Mouse (Mus musculus) MEL (cell line): ENCODE measurements at regions not wholly inside any gene's neighbourhood (a gene's known extent, or its start where the extent isn't known, plus 50 kb on each side); places are given as distances from the start of the nearest gene placed in this dataset.

Experiments used
- DNase-seq: peaks from one replicate; pipeline ENCODE4 v3.0.0; 2011; ENCODE audit warnings: low read depth, low spot score
- H3K27ac ChIP-seq: 2 replicates; pipeline ENCODE4 v1.5.1; 2012; ENCODE audit warnings: low read depth, mild to moderate bottlenecking, control low read depth, low read length, moderate library complexity; ENCODE audit not compliant: control insufficient read depth
- H3K27me3 ChIP-seq, 2 experiments: fragments of 150-350 bp in 1 of 2; sonication (generic) in 1 of 2; 2 replicates each; pipeline ENCODE4 v1.6.1; 2012; ENCODE audit warnings: low read length in 2 of 2, mild to moderate bottlenecking in 2 of 2, improper control_type of control experiment in 1 of 2, moderate library complexity in 1 of 2; ENCODE audit not compliant: insufficient read depth in 2 of 2, control insufficient read depth in 1 of 2
- H3K36me3 ChIP-seq, 2 experiments: 2 replicates each; pipeline ENCODE4 v1.6.1; 2012 to 2014; ENCODE audit warnings: low read length in 2 of 2, improper control_type of control experiment in 1 of 2, inconsistent platforms in 1 of 2, mild to moderate bottlenecking in 1 of 2; ENCODE audit not compliant: insufficient read depth in 2 of 2, control insufficient read depth in 1 of 2
- H3K4me1 ChIP-seq, 2 experiments: fragments of 150-350 bp in 1 of 2; sonication (generic) in 1 of 2; 2 replicates each; pipeline ENCODE4 v1.6.1; 2012; ENCODE audit warnings: low read length in 2 of 2, improper control_type of control experiment in 1 of 2, mild to moderate bottlenecking in 1 of 2; ENCODE audit not compliant: insufficient read depth in 2 of 2, control insufficient read depth in 1 of 2
- H3K4me3 ChIP-seq, 2 experiments: fragments of 150-350 bp in 1 of 2; sonication (generic) in 1 of 2; 2 replicates each; pipeline ENCODE4 v1.5.1; 2012; ENCODE audit warnings: low read depth in 2 of 2, low read length in 2 of 2, mild to moderate bottlenecking in 2 of 2, moderate library complexity in 2 of 2, control low read depth in 1 of 2, improper control_type of control experiment in 1 of 2; ENCODE audit not compliant: control insufficient read depth in 1 of 2, insufficient read depth in 1 of 2
- H3K79me2 ChIP-seq: 2 replicates; pipeline ENCODE4 v1.6.1; 2012; ENCODE audit warnings: mild to moderate bottlenecking, low read length, moderate library complexity; ENCODE audit not compliant: control insufficient read depth, poor library complexity, insufficient read depth
- H3K9ac ChIP-seq: 2 replicates; pipeline ENCODE4 v1.6.1; 2012; ENCODE audit warnings: low read depth, mild to moderate bottlenecking, control low read depth, low read length, moderate library complexity; ENCODE audit not compliant: control insufficient read depth, poor library complexity, severe bottlenecking
- H3K9me3 ChIP-seq: fragments of 150-350 bp; sonication (generic); replicated peaks from 2 replicates; pipeline ENCODE4 v1.6.1; 2012; ENCODE audit warnings: mild to moderate bottlenecking, low read length, improper control_type of control experiment, moderate library complexity; ENCODE audit not compliant: insufficient read depth
- CHD1 ChIP-seq: IDR thresholded peaks from 2 replicates; pipeline ENCODE4 v1.6.1; 2012; ENCODE audit warnings: low read depth, mild to moderate bottlenecking, inconsistent platforms, low read length, improper control_type of control experiment
- ELF1 ChIP-seq: IDR thresholded peaks from 2 replicates; pipeline ENCODE4 v1.6.1; 2014; ENCODE audit warnings: low read depth, mild to moderate bottlenecking, inconsistent platforms, low read length, improper control_type of control experiment, moderate library complexity
- EP300 ChIP-seq, 2 experiments: IDR thresholded peaks; 2 replicates each; pipeline ENCODE4 v1.6.1; 2011; ENCODE audit warnings: improper control_type of control experiment in 2 of 2, low read length in 2 of 2, low read depth in 1 of 2, mild to moderate bottlenecking in 1 of 2
- MEF2A ChIP-seq: IDR thresholded peaks from 2 replicates; pipeline ENCODE4 v1.6.1; 2014; ENCODE audit warnings: low read depth, mild to moderate bottlenecking, inconsistent platforms, low read length, improper control_type of control experiment; ENCODE audit not compliant: poor library complexity, insufficient replicate concordance, severe bottlenecking; ENCODE audit errors: extremely low read depth
- POLR2A ChIP-seq, 2 experiments: IDR thresholded peaks; 2 replicates each; pipeline ENCODE4 v1.6.1; 2011 to 2012; ENCODE audit warnings: low read length in 2 of 2, mild to moderate bottlenecking in 2 of 2, control low read depth in 1 of 2, improper control_type of control experiment in 1 of 2, low read depth in 1 of 2, moderate library complexity in 1 of 2; ENCODE audit not compliant: control insufficient read depth in 1 of 2, insufficient read depth in 1 of 2, poor library complexity in 1 of 2
- POLR2AphosphoS2 ChIP-seq: IDR thresholded peaks from 2 replicates; pipeline ENCODE4 v1.6.1; 2011; ENCODE audit warnings: low read length, improper control_type of control experiment
- POLR2AphosphoS5 ChIP-seq: IDR thresholded peaks from 2 replicates; pipeline ENCODE4 v1.6.1; 2012; ENCODE audit warnings: low read depth, borderline replicate concordance, mild to moderate bottlenecking, inconsistent platforms, low read length, moderate library complexity, mixed read lengths
- RCOR1 ChIP-seq: IDR thresholded peaks from 2 replicates; pipeline ENCODE4 v1.6.1; 2012; ENCODE audit warnings: low read depth, mild to moderate bottlenecking, inconsistent platforms, low read length, improper control_type of control experiment
- SIN3A ChIP-seq: IDR thresholded peaks from 2 replicates; pipeline ENCODE4 v1.6.1; 2012; ENCODE audit warnings: low read length, improper control_type of control experiment, inconsistent platforms
- TBP ChIP-seq: IDR thresholded peaks from 2 replicates; pipeline ENCODE4 v1.8.0; 2011; ENCODE audit warnings: low read depth, low read length, improper control_type of control experiment
- UBTF ChIP-seq: IDR thresholded peaks from 2 replicates; pipeline ENCODE4 v1.6.1; 2012; ENCODE audit warnings: low read depth, mild to moderate bottlenecking, inconsistent platforms, low read length, improper control_type of control experiment, moderate library complexity, borderline replicate concordance; ENCODE audit not compliant: insufficient read depth
- ZMIZ1 ChIP-seq: IDR thresholded peaks from 2 replicates; pipeline ENCODE4 v1.6.1; 2012; ENCODE audit warnings: low read depth, mild to moderate bottlenecking, inconsistent platforms, low read length, improper control_type of control experiment, moderate library complexity
- ZNF384 ChIP-seq: IDR thresholded peaks from 2 replicates; pipeline ENCODE4 v1.6.1; 2012; ENCODE audit warnings: low read depth, mild to moderate bottlenecking, inconsistent platforms, low read length, improper control_type of control experiment

GRCm38 (mm10) chr7:73620341-73620740 lies 78.7 kb upstream of the Chd2 start:
- Histone ChIP-seq H3K36me3 (peaks cover 0 to 12% of the 10 kb centered on the region in 2 experiments; a peak in 2 of 4 replicates), H3K4me3 (no peak overlapping the region), H3K9me3 (no peaks in the 10 kb centered on the region), H3K4me1 (peaks cover 2 to 9% of the 10 kb centered on the region in 2 experiments), H3K9ac (no peak overlapping the region), H3K27me3 (no peaks in the 10 kb centered on the region), H3K27ac (0 out of 2 replicates have a peak overlapping the region, but pooled peaks have one; percentile 2), H3K79me2 (peaks cover 12% of the 10 kb centered on the region; the same call in 1 of the 2 replicates)
- TF ChIP-seq ZNF384 (peak; percentile 46; the same call in 1 of the 2 replicates), ELF1 (no peak)
- DNase-seq = no peak

DNA sequence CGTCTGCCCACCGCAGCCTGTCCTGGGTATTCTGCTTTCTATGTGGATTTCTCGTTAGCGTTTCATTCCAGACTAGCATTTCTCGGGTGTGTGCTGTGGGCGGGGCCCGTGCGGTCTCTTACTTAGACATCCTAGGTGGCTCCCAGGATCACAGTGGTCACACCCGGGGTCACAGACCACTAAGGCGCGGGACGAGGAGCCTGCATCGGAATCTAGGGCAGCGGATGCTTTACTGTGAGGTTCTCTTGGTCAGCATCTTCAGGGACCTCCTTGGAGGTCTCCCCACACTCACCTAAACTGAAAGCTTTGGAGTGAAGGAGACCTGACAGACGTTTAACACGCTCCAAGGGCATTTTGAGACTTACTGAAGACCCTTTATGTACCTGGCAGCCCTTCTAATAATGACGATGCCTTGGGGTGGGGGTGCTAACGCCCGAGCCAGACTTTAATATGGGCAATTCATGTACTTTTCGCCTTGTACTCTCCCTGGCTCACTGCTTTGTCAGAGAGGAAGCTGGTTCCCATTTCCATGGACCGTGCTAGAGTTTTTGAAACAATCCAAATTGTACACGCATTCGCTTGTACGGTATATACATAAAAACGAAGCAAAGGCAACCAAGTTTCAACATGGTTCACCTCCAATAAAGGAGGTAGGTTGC lies 77.3 kb upstream of the Chd2 start:
- Histone ChIP-seq H3K27ac (peak overlapping the region; percentile 97), H3K36me3 (peaks cover 0 to 20% of the 10 kb centered on the region in 2 experiments; a peak in 2 of 4 replicates), H3K4me3 (peak overlapping the region; percentile 73 to 85), H3K9me3 (no peaks in the 10 kb centered on the region), H3K79me2 (peaks cover 12% of the 10 kb centered on the region; the same call in 1 of the 2 replicates), H3K4me1 (peaks cover 10 to 17% of the 10 kb centered on the region in 2 experiments), H3K9ac (peak overlapping the region; percentile 97), H3K27me3 (no peaks in the 10 kb centered on the region)
- peak; percentile 71 for DNase-seq
- TF ChIP-seq ZNF384 (peak; percentile 20; the same call in 1 of the 2 replicates), SIN3A (peak; percentile 8), MEF2A (no peak), EP300 (IDR thresholded peaks at IDR 0.05; ENCODE audit: low read depth in 1 of 2, low read length in 2 of 2) (0 out of 4 replicates have a peak, but pooled peaks of 1 of the 2 experiments have one; percentile 17), ZMIZ1 (peak; percentile 11; the same call in 1 of the 2 replicates), TBP (peak; percentile 2; the same call in 1 of the 2 replicates), POLR2A (IDR thresholded peaks at IDR 0.05; ENCODE audit: control insufficient read depth in 1 of 2, insufficient read depth in 1 of 2, low read depth in 1 of 2, low read length in 2 of 2, poor library complexity in 1 of 2) (peak; percentile 2 to 23; a peak in 1 of 4 replicates), POLR2AphosphoS5 (0 out of 2 replicates have a peak, but pooled peaks have one; percentile 10), UBTF (0 out of 2 replicates have a peak, but pooled peaks have one; percentile 37), RCOR1 (no peak), POLR2AphosphoS2 (no peak; the same call in 1 of the 2 replicates), CHD1 (peak; percentile 92; the same call in 1 of the 2 replicates)
